Mouse (Mus musculus) lung, embryonic 16.5 days (tissue): ENCODE results near the gene Zfp839. TPM values are rescaled to one million over a fixed set of nuclear protein-coding genes. Genes with fewer than 3 reads are reported as not detected.
A peak's percentile ranks its signal among the peaks of the same experiment; 100 is the strongest.
"Not testable (repeated sequence)": the region's sequence is repeated elsewhere in the genome, so short reads cannot be mapped to it uniquely, and the experiment has no call there.

Experiments
- ATAC-seq: fragments of 200-750 bp; cut with Nextera tagmentation; 2 replicates; pipeline ENCODE4 v1.8.0; 2017; ENCODE audit warnings: low read depth, mild to moderate bottlenecking, moderate library complexity
- H3K27ac ChIP-seq: fragments of 300-500 bp; sonication (generic); 2 replicates; pipeline ENCODE4 v1.5.1; 2014; ENCODE audit warnings: mild to moderate bottlenecking, control low read depth, low read length
- H3K27me3 ChIP-seq: fragments of 300-500 bp; sonication (generic); 2 replicates; pipeline ENCODE4 v1.6.1; 2014; ENCODE audit warnings: low read depth, low read length, mixed read lengths; ENCODE audit not compliant: control insufficient read depth, insufficient read depth
- H3K36me3 ChIP-seq: fragments of 300-500 bp; sonication (generic); 2 replicates; pipeline ENCODE4 v1.6.1; 2014; ENCODE audit warnings: low read length; ENCODE audit not compliant: control insufficient read depth, insufficient read depth
- H3K4me1 ChIP-seq: fragments of 300-500 bp; sonication (generic); replicated peaks from 2 replicates; pipeline ENCODE4 v1.6.1; 2014; ENCODE audit warnings: low read length, mixed read lengths; ENCODE audit not compliant: control insufficient read depth, insufficient read depth
- H3K4me2 ChIP-seq: fragments of 300-500 bp; sonication (generic); 2 replicates; pipeline ENCODE4 v1.6.1; 2014; ENCODE audit warnings: low read depth, low read length, control low read depth
- H3K4me3 ChIP-seq: fragments of 300-500 bp; sonication (generic); 2 replicates; pipeline ENCODE4 v1.5.1; 2014; ENCODE audit warnings: mild to moderate bottlenecking, low read length, control low read depth
- H3K9ac ChIP-seq: fragments of 300-500 bp; sonication (generic); 2 replicates; pipeline ENCODE4 v1.6.1; 2014; ENCODE audit warnings: low read length, control low read depth
- H3K9me3 ChIP-seq: fragments of 300-500 bp; sonication (generic); 2 replicates; pipeline ENCODE4 v1.6.1; 2016; ENCODE audit warnings: low read length; ENCODE audit not compliant: control insufficient read depth
- WGBS: fragments of 180-500 bp; shearing (Covaris S2); extraction: QIAGEN DNeasy Blood & Tissue Kit; methylation state at CpG from one replicate; pipeline ENCODE4 v1.1.7; 2014; 5-methylcytosine and 5-hydroxymethylcytosine counted together
- polyA plus RNA-seq: library from polyadenylated mRNA; unstranded; fragments of >200 nt; fragmentation: Nextera tagmentation; extraction: Ambion mirVana; gene quantifications from 2 replicates; pipeline ENCODE4 v1.2.1, GENCODE M21; 2015

The Zfp839 gene
- polyA plus RNA-seq, 1 experiment from 2014 or later: 5.8 TPM

- peak overlapping the region; percentile 56 for H3K9ac ChIP-seq
- ATAC-seq: peak; percentile 94
- under 1% methylated on average over 36 of the region's 36 CpGs for WGBS
Observed at GRCm38 (mm10) chr12:110845131-110845880, 4.7 kb upstream of the Zfp839 start.

DNA sequence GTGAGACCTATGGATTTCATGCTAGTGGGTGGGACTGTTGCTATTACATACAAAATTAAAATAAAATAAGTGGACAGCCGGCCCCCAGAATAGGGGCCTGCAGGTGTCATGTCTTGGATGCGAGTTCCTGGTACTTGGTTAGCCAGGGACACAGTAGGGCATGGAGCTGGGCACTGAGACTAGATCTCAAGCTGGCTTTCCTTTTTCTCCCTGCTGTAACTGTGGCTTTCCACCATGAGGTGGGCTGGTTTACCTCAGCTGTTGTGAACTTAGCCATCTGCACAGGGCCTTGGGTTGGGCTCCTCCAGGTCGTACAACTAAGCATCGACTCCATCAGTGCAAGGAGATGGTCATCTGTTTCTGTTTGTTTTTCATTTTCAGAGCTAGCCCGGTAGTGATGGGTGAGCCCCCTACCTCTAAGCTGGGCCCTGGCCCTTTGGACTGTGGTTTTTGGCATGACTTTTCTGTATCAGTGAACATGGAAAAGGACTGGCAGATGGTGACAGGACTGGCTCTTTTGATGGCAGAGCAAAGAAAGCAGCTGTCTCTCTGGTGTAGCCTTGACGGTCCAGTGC lies 3.8 kb upstream of the Zfp839 start:
- 65% methylated on average over 6 of the region's 6 CpGs for WGBS
- Histone ChIP-seq H3K9me3 (no peaks in the 10 kb centered on the region), H3K27me3 (no peaks in the 10 kb centered on the region), H3K4me2 (peak overlapping the region; percentile 64), H3K9ac (peak overlapping the region; percentile 56), H3K4me1 (peaks cover 20% of the 10 kb centered on the region), H3K27ac (peak overlapping the region; percentile 93; the same call in 1 of the 2 replicates), H3K36me3 (no peaks in the 10 kb centered on the region), H3K4me3 (peak overlapping the region; percentile 75)
- no peak for ATAC-seq

More at GRCm38 (mm10) chr12:110845131-110845880, 4.7 kb upstream of the Zfp839 start:
- Histone ChIP-seq H3K4me1 (peaks cover 13% of the 10 kb centered on the region), H3K9me3 (no peaks in the 10 kb centered on the region), H3K4me3 (peak overlapping the region; percentile 75), H3K27me3 (no peaks in the 10 kb centered on the region), H3K36me3 (no peaks in the 10 kb centered on the region), H3K27ac (peak overlapping the region; percentile 93), H3K4me2 (peak overlapping the region; percentile 64)

- Histone ChIP-seq H3K27me3 (no peaks in the 10 kb centered on the region), H3K9me3 (no peaks in the 10 kb centered on the region), H3K36me3 (no peaks in the 10 kb centered on the region; the same call in 1 of the 2 replicates), H3K4me3 (peak overlapping the region; percentile 83), H3K27ac (peak overlapping the region; percentile 79), H3K4me2 (peak overlapping the region; percentile 75), H3K9ac (peak overlapping the region; percentile 87), H3K4me1 (peaks cover 15% of the 10 kb centered on the region)
- WGBS: 9% methylated on average over 9 of the region's 9 CpGs
- ATAC-seq: 0 out of 2 replicates have a peak, but pooled peaks have one; percentile 15
Observed at GRCm38 (mm10) chr12:110850929-110851256, 840 bp downstream of the Zfp839 start.

- no peak for ATAC-seq
- peak overlapping the region; percentile 87; the same call in 1 of the 2 replicates for H3K9ac ChIP-seq
- no peaks in the 10 kb centered on the region for H3K27me3 ChIP-seq
- H3K27ac ChIP-seq: no peak overlapping the region
- H3K4me2 ChIP-seq: peak overlapping the region; percentile 75; the same call in 1 of the 2 replicates
- peaks cover 10% of the 10 kb centered on the region for H3K4me1 ChIP-seq
- H3K36me3 ChIP-seq: no peaks in the 10 kb centered on the region; the same call in none of the 2 replicates
- H3K4me3 ChIP-seq: no peak overlapping the region
- H3K9me3 ChIP-seq: no peaks in the 10 kb centered on the region
- 64% methylated on average over 12 of the region's 12 CpGs for WGBS
Observed at GRCm38 (mm10) chr12:110851414-110851813, 1.4 kb downstream of the Zfp839 start.

DNA sequence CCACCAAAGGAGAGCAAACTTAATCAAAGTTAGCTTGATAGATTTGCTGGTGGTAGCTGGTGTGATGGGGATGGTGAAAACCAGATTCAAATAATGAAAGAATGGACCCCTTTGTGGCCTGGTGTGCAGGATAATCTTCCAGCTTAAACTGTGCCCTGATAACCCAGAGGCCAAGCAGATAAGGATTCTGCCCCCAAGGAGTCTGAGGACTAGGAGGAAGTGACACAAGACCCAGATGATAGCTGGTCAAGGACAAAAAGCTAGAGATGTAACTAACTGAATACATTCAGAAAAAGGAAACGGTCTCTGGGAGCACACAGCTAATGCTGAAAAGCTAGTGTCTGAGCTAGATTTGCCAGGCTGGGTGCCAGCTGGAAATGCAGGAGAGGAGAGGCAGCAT lies 1.9 kb downstream of the Zfp839 start:
- 89% methylated on average over 1 of the region's 1 CpGs for WGBS
- Histone ChIP-seq H3K9me3 (no peaks in the 10 kb centered on the region), H3K27me3 (no peaks in the 10 kb centered on the region), H3K36me3 (no peaks in the 10 kb centered on the region; the same call in none of the 2 replicates), H3K4me2 (no peak overlapping the region), H3K27ac (no peak overlapping the region), H3K4me3 (no peak overlapping the region), H3K4me1 (peaks cover 10% of the 10 kb centered on the region; the same call in 1 of the 2 replicates), H3K9ac (no peak overlapping the region)
- ATAC-seq: no peak

- Histone ChIP-seq H3K36me3 (no peaks in the 10 kb centered on the region; the same call in none of the 2 replicates), H3K27ac (no peak overlapping the region), H3K4me2 (no peak overlapping the region), H3K9me3 (no peaks in the 10 kb centered on the region), H3K4me3 (no peak overlapping the region), H3K4me1 (peaks cover 10% of the 10 kb centered on the region; the same call in 1 of the 2 replicates), H3K27me3 (no peaks in the 10 kb centered on the region), H3K9ac (no peak overlapping the region)
- no peak for ATAC-seq
- 81% methylated on average over 32 of the region's 32 CpGs for WGBS
Observed at GRCm38 (mm10) chr12:110854786-110855737, 5.0 kb downstream of the Zfp839 start.

DNA sequence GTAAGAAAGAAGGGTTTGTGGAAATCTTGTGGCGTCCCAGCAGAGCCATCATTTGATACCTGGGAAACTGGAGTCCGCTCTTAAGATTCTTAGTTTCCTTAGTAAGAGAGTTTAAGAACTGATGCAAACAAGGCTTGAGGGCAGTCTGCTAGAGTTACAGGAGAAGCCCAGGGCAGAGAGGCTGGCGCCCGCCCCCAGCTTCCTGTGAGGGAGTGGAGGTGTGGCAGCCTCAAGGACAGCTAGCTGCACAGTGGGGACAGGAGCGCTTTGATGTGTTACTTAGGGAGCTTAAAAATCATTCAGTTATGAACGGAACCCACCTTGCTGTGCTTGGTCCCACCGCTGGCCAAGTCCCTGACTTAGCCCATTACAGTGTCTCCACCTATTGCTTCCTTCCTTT lies 7.1 kb downstream of the Zfp839 start:
- Histone ChIP-seq H3K4me2 (no peak overlapping the region), H3K27ac (no peak overlapping the region), H3K36me3 (peaks cover 4% of the 10 kb centered on the region), H3K4me1 (no peaks in the 10 kb centered on the region), H3K9me3 (no peaks in the 10 kb centered on the region), H3K27me3 (no peaks in the 10 kb centered on the region), H3K9ac (no peak overlapping the region), H3K4me3 (no peak overlapping the region)
- 65% methylated on average over 7 of the region's 7 CpGs for WGBS
- ATAC-seq: no peak; the same call in 1 of the 2 replicates

DNA sequence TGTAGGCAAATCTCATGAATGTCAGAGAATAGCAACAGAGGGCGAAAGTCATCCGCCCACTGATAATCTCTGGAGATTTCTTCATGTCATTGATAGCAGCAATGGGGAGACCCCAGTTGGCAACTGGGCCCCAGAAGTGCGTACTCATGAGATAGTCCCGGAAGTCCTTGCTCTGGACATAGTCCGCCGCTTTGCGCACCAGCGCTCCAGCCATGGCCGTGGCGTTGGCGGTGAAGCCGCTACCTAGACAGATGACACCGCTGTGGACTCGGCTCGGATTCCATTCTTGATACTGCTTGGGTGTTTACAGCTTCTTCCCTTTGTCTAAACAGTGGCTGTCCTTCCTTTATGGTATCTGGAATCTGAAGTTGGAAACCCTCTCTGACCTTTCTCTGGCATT lies 8.6 kb downstream of the Zfp839 start:
- H3K4me1 ChIP-seq, H3K36me3 ChIP-seq, H3K9ac ChIP-seq, H3K4me3 ChIP-seq, H3K4me2 ChIP-seq, ATAC-seq, H3K9me3 ChIP-seq, H3K27me3 ChIP-seq, H3K27ac ChIP-seq: not testable (repeated sequence)
- 90% methylated on average over 15 of the region's 15 CpGs for WGBS

- Histone ChIP-seq H3K36me3 (peaks cover 6% of the 10 kb centered on the region), H3K27me3 (no peaks in the 10 kb centered on the region), H3K4me1 (no peaks in the 10 kb centered on the region), H3K9ac (no peak overlapping the region), H3K4me3 (no peak overlapping the region), H3K9me3 (no peaks in the 10 kb centered on the region), H3K4me2 (no peak overlapping the region), H3K27ac (no peak overlapping the region)
- no peak for ATAC-seq
Observed at GRCm38 (mm10) chr12:110860293-110860692, 10.2 kb downstream of the Zfp839 start.
